Mouse (Mus musculus): ENCODE data around the gene Gm45837. TPM values are rescaled to one million over a fixed set of nuclear protein-coding genes. Genes with fewer than 3 reads are reported as not detected.

Gene Gm45837
- polyA plus RNA-seq, 1 experiment from 2014 or later: not detected

- H3K4me1 ChIP-seq (ENCODE audit: control insufficient read depth, insufficient read depth, low read length): peaks cover 11% of the 10 kb centered on the region; the same call in 1 of the 2 replicates
- no peaks in the 10 kb centered on the region for H3K9me3 ChIP-seq (ENCODE audit: control insufficient read depth, low read length)
- no peaks in the 10 kb centered on the region for H3K27me3 ChIP-seq (ENCODE audit: control insufficient read depth, insufficient read depth, low read length)
- H3K36me3 ChIP-seq (ENCODE audit: control insufficient read depth, insufficient read depth, low read length): no peaks in the 10 kb centered on the region
- H3K4me3 ChIP-seq (replicated peaks; ENCODE audit: low read depth, low read length): no peak overlapping the region
- H3K9ac ChIP-seq (replicated peaks; ENCODE audit: low read length): no peak overlapping the region
- ATAC-seq (ENCODE audit: low FRiP score, low TSS enrichment) (no peak), DNase-seq (no peak)
- WGBS: 57% methylated on average over 8 of the region's 8 CpGs
- H3K27ac ChIP-seq (replicated peaks; ENCODE audit: low read depth, low read length): no peak overlapping the region
- H3K4me2 ChIP-seq (ENCODE audit: low read length): no peak overlapping the region
Observed at GRCm38 (mm10) chr7:101537541-101537940, 126.9 kb downstream of the Gm45837 start.

- Histone ChIP-seq H3K27me3 (ENCODE audit: control insufficient read depth, insufficient read depth, low read length) (no peaks in the 10 kb centered on the region), H3K9me3 (ENCODE audit: control insufficient read depth, low read length) (no peaks in the 10 kb centered on the region), H3K36me3 (ENCODE audit: control insufficient read depth, insufficient read depth, low read length) (no peaks in the 10 kb centered on the region), H3K4me2 (ENCODE audit: low read length) (no peak overlapping the region), H3K27ac (replicated peaks; ENCODE audit: low read depth, low read length) (no peak overlapping the region), H3K4me1 (ENCODE audit: control insufficient read depth, insufficient read depth, low read length) (peaks cover 11% of the 10 kb centered on the region; the same call in 1 of the 2 replicates), H3K9ac (replicated peaks; ENCODE audit: low read length) (no peak overlapping the region), H3K4me3 (replicated peaks; ENCODE audit: low read depth, low read length) (no peak overlapping the region)
- WGBS: 67% methylated on average over 14 of the region's 14 CpGs
- ATAC-seq (ENCODE audit: low FRiP score, low TSS enrichment) (no peak), DNase-seq (peak; percentile 75)
Observed at GRCm38 (mm10) chr7:101538141-101538933, 127.7 kb downstream of the Gm45837 start.

- Histone ChIP-seq H3K9ac (replicated peaks; ENCODE audit: low read length) (no peak overlapping the region), H3K4me1 (ENCODE audit: control insufficient read depth, insufficient read depth, low read length) (peaks cover 7% of the 10 kb centered on the region; the same call in 1 of the 2 replicates), H3K4me2 (ENCODE audit: low read length) (no peak overlapping the region), H3K4me3 (replicated peaks; ENCODE audit: low read depth, low read length) (no peak overlapping the region), H3K36me3 (ENCODE audit: control insufficient read depth, insufficient read depth, low read length) (no peaks in the 10 kb centered on the region), H3K27me3 (ENCODE audit: control insufficient read depth, insufficient read depth, low read length) (no peaks in the 10 kb centered on the region), H3K27ac (replicated peaks; ENCODE audit: low read depth, low read length) (no peak overlapping the region), H3K9me3 (ENCODE audit: control insufficient read depth, low read length) (no peaks in the 10 kb centered on the region)
- no peak for DNase-seq
- ATAC-seq (ENCODE audit: low FRiP score, low TSS enrichment): no peak
- WGBS: 41% methylated on average over 9 of the region's 9 CpGs
Observed at GRCm38 (mm10) chr7:101539774-101540173, 129.1 kb downstream of the Gm45837 start.

- Histone ChIP-seq H3K9me3 (ENCODE audit: control insufficient read depth, low read length) (no peaks in the 10 kb centered on the region), H3K36me3 (ENCODE audit: control insufficient read depth, insufficient read depth, low read length) (no peaks in the 10 kb centered on the region), H3K27me3 (ENCODE audit: control insufficient read depth, insufficient read depth, low read length) (no peaks in the 10 kb centered on the region), H3K27ac (replicated peaks; ENCODE audit: low read depth, low read length) (no peak overlapping the region), H3K4me2 (ENCODE audit: low read length) (no peak overlapping the region), H3K9ac (replicated peaks; ENCODE audit: low read length) (no peak overlapping the region), H3K4me1 (ENCODE audit: control insufficient read depth, insufficient read depth, low read length) (peaks cover 4% of the 10 kb centered on the region; the same call in 1 of the 2 replicates), H3K4me3 (replicated peaks; ENCODE audit: low read depth, low read length) (no peak overlapping the region)
- peak; percentile 31 for DNase-seq
- 77% methylated on average over 5 of the region's 5 CpGs for WGBS
- no peak for ATAC-seq (ENCODE audit: low FRiP score, low TSS enrichment)
Observed at GRCm38 (mm10) chr7:101540684-101541083, 130.0 kb downstream of the Gm45837 start.

- no peak overlapping the region for H3K27ac ChIP-seq (replicated peaks; ENCODE audit: low read depth, low read length)
- DNase-seq (peak; percentile 94), ATAC-seq (ENCODE audit: low FRiP score, low TSS enrichment) (no peak)
- no peaks in the 10 kb centered on the region for H3K27me3 ChIP-seq (ENCODE audit: control insufficient read depth, insufficient read depth, low read length)
- H3K4me1 ChIP-seq (ENCODE audit: control insufficient read depth, insufficient read depth, low read length): peaks cover 4% of the 10 kb centered on the region; the same call in 1 of the 2 replicates
- H3K36me3 ChIP-seq (ENCODE audit: control insufficient read depth, insufficient read depth, low read length): no peaks in the 10 kb centered on the region
- no peaks in the 10 kb centered on the region for H3K9me3 ChIP-seq (ENCODE audit: control insufficient read depth, low read length)
- no peak overlapping the region for H3K4me3 ChIP-seq (replicated peaks; ENCODE audit: low read depth, low read length)
- H3K9ac ChIP-seq (replicated peaks; ENCODE audit: low read length): no peak overlapping the region
- 4% methylated on average over 11 of the region's 11 CpGs for WGBS
- no peak overlapping the region for H3K4me2 ChIP-seq (ENCODE audit: low read length)
Observed at GRCm38 (mm10) chr7:101541132-101541531, 130.4 kb downstream of the Gm45837 start.

GRCm38 (mm10) chr7:101541734-101542133 is 131.0 kb downstream of the Gm45837 start:
- no peak overlapping the region for H3K4me3 ChIP-seq (replicated peaks; ENCODE audit: low read depth, low read length)
- no peak overlapping the region for H3K4me2 ChIP-seq (ENCODE audit: low read length)
- no peaks in the 10 kb centered on the region for H3K36me3 ChIP-seq (ENCODE audit: control insufficient read depth, insufficient read depth, low read length)
- peaks cover 4% of the 10 kb centered on the region; the same call in 1 of the 2 replicates for H3K4me1 ChIP-seq (ENCODE audit: control insufficient read depth, insufficient read depth, low read length)
- no peak overlapping the region for H3K27ac ChIP-seq (replicated peaks; ENCODE audit: low read depth, low read length)
- DNase-seq: no peak
- no peak for ATAC-seq (ENCODE audit: low FRiP score, low TSS enrichment)
- 72% methylated on average over 10 of the region's 10 CpGs for WGBS
- H3K9ac ChIP-seq (replicated peaks; ENCODE audit: low read length): no peak overlapping the region
- H3K27me3 ChIP-seq (ENCODE audit: control insufficient read depth, insufficient read depth, low read length): no peaks in the 10 kb centered on the region
- no peaks in the 10 kb centered on the region for H3K9me3 ChIP-seq (ENCODE audit: control insufficient read depth, low read length)

- no peaks in the 10 kb centered on the region for H3K9me3 ChIP-seq (ENCODE audit: control insufficient read depth, low read length)
- no peaks in the 10 kb centered on the region for H3K27me3 ChIP-seq (ENCODE audit: control insufficient read depth, insufficient read depth, low read length)
- H3K4me2 ChIP-seq (ENCODE audit: low read length): no peak overlapping the region
- no peaks in the 10 kb centered on the region for H3K4me1 ChIP-seq (ENCODE audit: control insufficient read depth, insufficient read depth, low read length)
- 80% methylated on average over 3 of the region's 3 CpGs for WGBS
- ATAC-seq (ENCODE audit: low FRiP score, low TSS enrichment) (no peak), DNase-seq (no peak)
- H3K27ac ChIP-seq (replicated peaks; ENCODE audit: low read depth, low read length): no peak overlapping the region
- no peak overlapping the region for H3K4me3 ChIP-seq (replicated peaks; ENCODE audit: low read depth, low read length)
- H3K36me3 ChIP-seq (ENCODE audit: control insufficient read depth, insufficient read depth, low read length): no peaks in the 10 kb centered on the region
- no peak overlapping the region for H3K9ac ChIP-seq (replicated peaks; ENCODE audit: low read length)
Observed at GRCm38 (mm10) chr7:101547651-101548050, 137.0 kb downstream of the Gm45837 start.

- DNase-seq (no peak), ATAC-seq (ENCODE audit: low FRiP score, low TSS enrichment) (no peak)
- no peak overlapping the region for H3K9ac ChIP-seq (replicated peaks; ENCODE audit: low read length)
- H3K27ac ChIP-seq (replicated peaks; ENCODE audit: low read depth, low read length): no peak overlapping the region
- no peak overlapping the region for H3K4me3 ChIP-seq (replicated peaks; ENCODE audit: low read depth, low read length)
- no peaks in the 10 kb centered on the region for H3K9me3 ChIP-seq (ENCODE audit: control insufficient read depth, low read length)
- H3K27me3 ChIP-seq (ENCODE audit: control insufficient read depth, insufficient read depth, low read length): no peaks in the 10 kb centered on the region
- no peaks in the 10 kb centered on the region for H3K36me3 ChIP-seq (ENCODE audit: control insufficient read depth, insufficient read depth, low read length)
- no peaks in the 10 kb centered on the region for H3K4me1 ChIP-seq (ENCODE audit: control insufficient read depth, insufficient read depth, low read length)
- 80% methylated on average over 3 of the region's 3 CpGs for WGBS
- no peak overlapping the region for H3K4me2 ChIP-seq (ENCODE audit: low read length)
Observed at GRCm38 (mm10) chr7:101549266-101549665, 138.6 kb downstream of the Gm45837 start.
